Mouse (Mus musculus) heart, adult 2 months (tissue): ENCODE measurements at regions not wholly inside any gene's neighbourhood (a gene's known extent, or its start where the extent isn't known, plus 50 kb on each side); places are given as distances from the start of the nearest gene placed in this dataset.
"Not testable (repeated sequence)": the region's sequence is repeated elsewhere in the genome, so short reads cannot be mapped to it uniquely, and the experiment has no call there.

Source experiments
- CTCF ChIP-seq: fragments of 200-600 bp; IDR thresholded peaks from 2 replicates; pipeline ENCODE4 v1.8.1; 2022; ENCODE audit warnings: antibody characterized with exemption, mild to moderate bottlenecking, moderate library complexity
- EP300 ChIP-seq: fragments of 200-500 bp; IDR thresholded peaks from 2 replicates; pipeline ENCODE4 v1.6.1; 2011; ENCODE audit warnings: low read depth, low read length, control low read depth; ENCODE audit not compliant: insufficient read depth
- POLR2A ChIP-seq: fragments of 200-500 bp; IDR thresholded peaks from 2 replicates; pipeline ENCODE4 v1.6.1; 2011; ENCODE audit warnings: mild to moderate bottlenecking, low read depth, low read length, control low read depth; ENCODE audit not compliant: insufficient read depth

- not testable (repeated sequence) for TF ChIP-seq POLR2A, CTCF, EP300
These were observed 1230.7 kb upstream of the Zfp386 start for GRCm38 (mm10) chr12:114816858-114817257.
